Mouse (Mus musculus) hindbrain, embryonic 15.5 days (tissue): ENCODE results near the gene Slc6a6. TPM values are rescaled to one million over a fixed set of nuclear protein-coding genes. Genes with fewer than 3 reads are reported as not detected.
A peak's percentile ranks its signal among the peaks of the same experiment; 100 is the strongest.

Experiments used
- ATAC-seq: fragments of 200-750 bp; cut with Nextera tagmentation; 2 replicates; pipeline ENCODE4 v1.8.0; 2017; ENCODE audit warnings: low read depth, moderate number of reproducible peaks, moderate TSS enrichment; ENCODE audit not compliant: low FRiP score
- H3K27ac ChIP-seq: fragments of 300-500 bp; sonication (generic); replicated peaks from 2 replicates; pipeline ENCODE4 v1.5.1; 2015; ENCODE audit warnings: mild to moderate bottlenecking, inconsistent platforms
- H3K27me3 ChIP-seq: fragments of 300-500 bp; sonication (generic); 2 replicates; pipeline ENCODE4 v1.6.1; 2015; ENCODE audit warnings: control low read depth, inconsistent platforms
- H3K36me3 ChIP-seq: fragments of 300-500 bp; sonication (generic); 2 replicates; pipeline ENCODE4 v1.6.1; 2015; ENCODE audit warnings: control low read depth, inconsistent platforms
- H3K4me1 ChIP-seq: fragments of 300-500 bp; sonication (generic); replicated peaks from 2 replicates; pipeline ENCODE4 v1.6.1; 2015; ENCODE audit warnings: control low read depth, inconsistent platforms
- H3K4me2 ChIP-seq: fragments of 300-500 bp; sonication (generic); 2 replicates; pipeline ENCODE4 v1.6.1; 2015; ENCODE audit warnings: moderate library complexity, mild to moderate bottlenecking, inconsistent platforms
- H3K4me3 ChIP-seq: fragments of 300-500 bp; sonication (generic); 2 replicates; pipeline ENCODE4 v1.5.1; 2015; ENCODE audit warnings: mild to moderate bottlenecking, inconsistent platforms
- H3K9ac ChIP-seq: fragments of 300-500 bp; sonication (generic); 2 replicates; pipeline ENCODE4 v1.6.1; 2015; ENCODE audit warnings: inconsistent platforms
- H3K9me3 ChIP-seq: fragments of 300-500 bp; sonication (generic); 2 replicates; pipeline ENCODE4 v1.6.1; 2016; ENCODE audit warnings: control low read depth, inconsistent platforms
- whole genome bisulfite sequencing: fragments of 180-500 bp; shearing (Covaris S2); methylation state at CpG from one replicate; pipeline ENCODE4 v1.1.7; 2015; 5-methylcytosine and 5-hydroxymethylcytosine counted together
- polyA plus RNA-seq: library from polyadenylated mRNA; unstranded; fragments of >200 nt; fragmentation: Nextera tagmentation; extraction: Ambion mirVana; gene quantifications from 2 replicates; pipeline ENCODE4 v1.2.1, GENCODE M21; 2015

The Slc6a6 gene
- 99.4 and 102 TPM in 2 replicates for polyA plus RNA-seq

DNA sequence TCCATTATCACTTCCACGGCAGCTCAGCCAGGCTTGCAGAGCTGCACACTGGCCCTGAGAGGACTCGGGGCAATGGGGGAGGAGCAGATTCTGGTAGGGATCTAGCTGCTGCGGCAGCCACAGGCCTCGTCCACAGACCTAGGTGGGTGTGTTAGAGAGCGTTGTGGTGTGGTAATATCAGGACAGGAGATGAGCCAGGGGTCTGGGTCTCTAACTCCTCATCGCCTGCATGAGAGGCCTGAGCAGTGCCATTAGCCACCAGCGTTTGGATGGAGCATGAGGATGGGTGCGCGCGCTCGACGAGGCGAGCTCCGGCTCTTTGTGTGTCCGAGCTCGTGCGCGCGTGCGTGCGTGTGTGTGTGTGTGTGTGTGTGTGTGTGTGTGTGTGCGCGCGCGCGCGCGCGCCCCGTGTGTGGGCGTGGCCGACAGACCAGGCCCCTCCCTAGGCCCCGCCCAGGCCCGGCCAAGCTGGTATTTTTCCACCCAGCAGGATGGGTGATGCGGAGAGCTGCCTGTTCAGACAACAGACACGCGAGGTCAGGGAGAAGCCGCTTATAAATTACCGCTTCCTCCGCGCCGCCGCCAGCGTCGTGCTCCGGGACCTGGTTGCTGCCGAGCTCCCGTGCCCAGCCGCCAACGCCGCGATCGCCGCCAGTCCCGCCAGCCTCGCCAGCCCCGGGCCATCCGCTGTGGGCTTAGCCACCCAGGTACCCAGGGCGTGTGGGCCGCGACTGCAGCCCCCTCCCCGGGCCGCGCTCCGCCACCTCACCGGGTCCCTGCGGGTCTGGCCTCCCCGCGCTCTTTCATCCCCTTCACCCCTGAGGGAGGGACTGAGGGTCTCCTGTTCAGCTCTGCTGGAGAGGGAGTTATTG is at the start of gene Slc6a6:
Gene Slc6a6 (plus strand): TSS at position 452 of the 872 bp plus-strand sequence.
- peak; percentile 90 for ATAC-seq
- peak within 1 kb of the TSS; percentile 64 for H3K4me3 ChIP-seq
- H3K27me3 ChIP-seq: no peaks in the 10 kb centered on the region
- H3K4me1 ChIP-seq: peaks cover 50% of the 10 kb centered on the region
- peak within 1 kb of the TSS; percentile 89 for H3K4me2 ChIP-seq
- no peaks in the 10 kb centered on the region for H3K9me3 ChIP-seq
- H3K9ac ChIP-seq: peak within 1 kb of the TSS; percentile 88
- H3K27ac ChIP-seq: peak within 1 kb of the TSS; percentile 92
- no peaks in the 10 kb centered on the region for H3K36me3 ChIP-seq
- under 1% methylated on average over 55 of the region's 69 CpGs for WGBS

DNA sequence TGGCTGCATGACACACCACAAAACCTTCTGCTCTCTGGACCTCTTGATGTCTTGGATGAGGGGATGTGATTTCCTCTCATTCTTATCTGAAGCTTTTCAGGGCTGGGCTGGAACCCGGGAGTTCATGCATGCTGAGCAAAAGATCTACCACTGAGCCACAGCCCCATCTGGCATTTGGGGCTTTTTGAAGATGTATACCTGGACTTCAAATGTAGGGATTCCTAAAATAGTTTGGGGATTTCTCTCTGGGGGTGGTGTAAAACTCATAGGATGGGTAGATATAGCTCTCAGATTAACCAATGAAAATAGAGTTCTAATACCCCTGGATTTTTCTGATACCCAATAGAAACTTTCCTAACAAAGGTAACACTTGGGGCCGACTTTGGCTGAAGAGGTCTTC is 49.4 kb upstream of the Slc6a6 start:
- whole genome bisulfite sequencing: 73% methylated on average over 2 of the region's 2 CpGs

DNA sequence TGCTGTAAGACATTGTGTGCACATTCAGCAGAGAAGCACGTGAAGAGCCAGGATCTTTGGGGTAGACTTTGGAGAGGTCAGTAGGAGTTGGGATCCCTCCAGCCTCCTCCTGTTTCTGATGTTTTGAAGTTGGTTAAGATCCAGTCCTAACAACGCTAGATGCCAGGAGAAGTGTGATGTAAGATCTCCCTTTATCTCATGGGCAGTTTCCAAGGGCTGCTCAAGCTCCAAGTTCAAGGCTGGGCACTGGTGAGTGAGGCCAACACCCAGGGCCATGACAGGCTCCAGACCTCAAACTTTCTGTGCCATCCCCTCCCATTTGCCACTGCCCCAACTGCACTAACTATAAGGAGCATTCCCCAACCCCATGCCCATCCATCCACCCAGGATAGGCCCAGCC is 49.0 kb upstream of the Slc6a6 start:
- no peaks in the 10 kb centered on the region for H3K27me3 ChIP-seq
- no peak overlapping the region for H3K4me3 ChIP-seq
- 75% methylated on average over 2 of the region's 2 CpGs for WGBS
- no peak for ATAC-seq
- no peaks in the 10 kb centered on the region for H3K4me1 ChIP-seq
- no peak overlapping the region for H3K9ac ChIP-seq
- no peak overlapping the region for H3K27ac ChIP-seq
- H3K9me3 ChIP-seq: no peaks in the 10 kb centered on the region
- H3K4me2 ChIP-seq: no peak overlapping the region
- H3K36me3 ChIP-seq: no peaks in the 10 kb centered on the region

More for the DNA sequence above, 49.4 kb upstream of the Slc6a6 start:
- no peak for ATAC-seq
- Histone ChIP-seq H3K4me1 (no peaks in the 10 kb centered on the region), H3K36me3 (no peaks in the 10 kb centered on the region), H3K4me2 (no peak overlapping the region), H3K9ac (no peak overlapping the region), H3K27ac (no peak overlapping the region), H3K4me3 (no peak overlapping the region), H3K27me3 (no peaks in the 10 kb centered on the region), H3K9me3 (no peaks in the 10 kb centered on the region)

DNA sequence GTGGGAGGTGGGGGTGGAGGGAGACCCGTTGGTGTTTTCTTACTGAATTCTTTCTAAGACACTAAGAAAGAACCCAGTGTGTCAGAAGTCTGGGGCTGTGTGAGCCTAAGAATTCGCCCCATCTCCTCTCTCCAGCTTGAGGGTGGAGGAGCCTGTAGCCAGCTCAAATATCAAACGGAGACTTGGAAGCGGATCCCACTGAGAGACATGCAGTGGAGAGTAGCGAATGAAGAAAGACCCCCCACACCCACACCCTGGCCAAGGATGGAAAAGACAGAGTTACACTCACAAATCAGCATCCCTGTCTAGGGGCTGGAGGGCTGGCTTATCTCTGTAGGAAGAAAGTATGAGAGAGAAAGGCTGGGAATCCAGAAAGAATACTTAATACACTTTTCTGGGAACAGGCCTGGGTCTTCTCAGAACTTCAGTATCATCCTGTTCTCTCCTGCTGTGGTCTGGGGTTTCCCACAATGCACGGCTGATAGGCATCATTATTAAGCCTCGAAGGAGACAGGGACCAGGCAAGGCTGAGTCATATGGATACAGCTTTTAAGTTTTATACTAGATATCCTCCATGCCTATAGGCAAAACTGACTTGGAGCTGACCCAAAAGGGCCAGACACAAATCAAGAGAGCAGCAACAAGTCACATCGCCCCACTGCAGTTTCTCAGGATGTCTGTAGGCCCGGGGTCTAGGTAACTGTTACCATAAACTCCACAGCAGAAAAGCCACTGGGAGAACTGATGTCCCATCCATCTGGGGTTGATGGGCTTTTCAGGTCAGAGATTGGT is 45.5 kb upstream of the Slc6a6 start:
- ATAC-seq: no peak
- no peaks in the 10 kb centered on the region for H3K36me3 ChIP-seq
- no peaks in the 10 kb centered on the region for H3K4me1 ChIP-seq
- H3K27ac ChIP-seq: no peak overlapping the region
- H3K9me3 ChIP-seq: no peaks in the 10 kb centered on the region
- H3K4me2 ChIP-seq: no peak overlapping the region
- H3K27me3 ChIP-seq: no peaks in the 10 kb centered on the region
- WGBS: 51% methylated on average over 9 of the region's 9 CpGs
- no peak overlapping the region for H3K9ac ChIP-seq
- no peak overlapping the region for H3K4me3 ChIP-seq

- 81% methylated on average over 5 of the region's 5 CpGs for WGBS
- Histone ChIP-seq H3K9ac (no peak overlapping the region), H3K4me2 (no peak overlapping the region), H3K4me3 (no peak overlapping the region), H3K9me3 (no peaks in the 10 kb centered on the region), H3K36me3 (no peaks in the 10 kb centered on the region), H3K4me1 (no peaks in the 10 kb centered on the region), H3K27me3 (no peaks in the 10 kb centered on the region), H3K27ac (no peak overlapping the region)
- no peak for ATAC-seq
Observed at GRCm38 (mm10) chr6:91643011-91643410, 40.8 kb upstream of the Slc6a6 start.

DNA sequence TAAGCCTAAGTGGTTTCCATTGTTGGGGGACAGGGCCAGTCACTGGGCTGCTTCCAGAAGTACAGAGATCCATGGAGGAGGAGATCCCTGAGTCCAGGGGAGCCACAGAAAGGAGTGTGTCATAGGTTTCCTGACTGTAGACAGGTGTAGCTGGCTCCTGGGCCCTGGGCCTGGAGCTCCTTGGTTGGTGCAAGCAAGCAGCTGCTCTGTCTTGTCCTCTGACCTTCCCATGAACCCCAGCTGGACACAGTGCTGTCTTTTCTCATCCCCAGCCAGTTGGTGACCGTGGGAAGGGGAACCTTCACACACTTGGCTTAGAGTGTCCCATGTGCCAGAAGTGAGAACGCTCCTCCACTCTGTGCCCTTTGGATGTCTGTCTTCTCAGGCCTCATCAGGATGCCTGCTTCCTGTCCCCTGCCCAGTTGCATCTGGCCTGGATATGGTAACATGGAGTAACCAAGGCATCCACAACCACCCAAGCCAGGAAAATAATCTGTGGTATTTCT is 40.4 kb upstream of the Slc6a6 start:
- H3K9me3 ChIP-seq: no peaks in the 10 kb centered on the region
- ATAC-seq: no peak
- no peaks in the 10 kb centered on the region for H3K4me1 ChIP-seq
- no peak overlapping the region for H3K4me3 ChIP-seq
- H3K27ac ChIP-seq: no peak overlapping the region
- no peaks in the 10 kb centered on the region for H3K36me3 ChIP-seq
- no peaks in the 10 kb centered on the region for H3K27me3 ChIP-seq
- WGBS: 98% methylated on average over 2 of the region's 2 CpGs
- no peak overlapping the region for H3K9ac ChIP-seq
- H3K4me2 ChIP-seq: no peak overlapping the region

DNA sequence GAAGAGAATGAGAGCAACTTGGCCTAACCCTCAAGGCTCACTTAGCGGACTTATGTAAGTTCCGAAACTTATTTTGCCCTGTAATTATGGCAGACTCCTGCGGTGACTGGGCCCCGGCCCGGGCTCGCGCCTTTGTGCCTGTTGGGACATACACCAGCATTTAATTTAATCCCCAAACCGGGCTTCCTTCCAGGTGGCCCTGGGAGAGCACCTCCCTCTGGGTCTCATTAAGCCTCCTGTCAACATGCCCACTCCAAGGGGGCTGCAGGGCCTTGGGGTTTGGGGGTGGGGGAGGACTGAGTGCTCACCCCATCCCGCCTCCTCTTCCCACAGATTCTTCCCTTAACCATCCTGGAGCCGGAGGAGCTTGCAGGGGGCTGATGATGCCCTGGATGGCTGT is 37.8 kb upstream of the Slc6a6 start:
- H3K9ac ChIP-seq: no peak overlapping the region
- H3K4me2 ChIP-seq: no peak overlapping the region
- H3K4me3 ChIP-seq: no peak overlapping the region
- no peaks in the 10 kb centered on the region for H3K27me3 ChIP-seq
- 73% methylated on average over 10 of the region's 10 CpGs for WGBS
- no peak overlapping the region for H3K27ac ChIP-seq
- ATAC-seq: 0 out of 2 replicates have a peak, but pooled peaks have one; percentile 8
- H3K4me1 ChIP-seq: no peaks in the 10 kb centered on the region
- H3K36me3 ChIP-seq: no peaks in the 10 kb centered on the region
- no peaks in the 10 kb centered on the region for H3K9me3 ChIP-seq

DNA sequence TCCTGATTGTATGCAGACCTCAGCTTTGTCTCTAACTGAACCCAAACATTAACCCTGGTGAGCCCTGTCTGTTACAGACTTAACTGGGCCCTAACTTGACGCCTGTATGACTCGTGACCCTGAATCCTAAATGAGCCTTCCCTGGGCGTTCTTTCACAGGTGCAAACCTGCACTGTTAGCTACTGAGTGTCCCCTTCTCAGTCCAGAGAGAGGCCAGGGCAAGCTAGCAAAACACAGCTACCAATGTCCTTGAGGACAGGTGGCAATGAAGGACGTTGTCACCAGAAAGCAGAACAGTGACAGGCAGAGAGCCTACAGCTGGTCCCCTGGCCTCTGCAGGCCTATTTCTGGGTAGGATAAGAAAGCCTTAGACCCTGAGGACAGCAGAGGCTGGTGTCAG is 37.0 kb upstream of the Slc6a6 start:
- no peaks in the 10 kb centered on the region for H3K9me3 ChIP-seq
- no peak overlapping the region for H3K4me2 ChIP-seq
- H3K4me1 ChIP-seq: no peaks in the 10 kb centered on the region
- no peak overlapping the region for H3K27ac ChIP-seq
- no peaks in the 10 kb centered on the region for H3K27me3 ChIP-seq
- no peaks in the 10 kb centered on the region for H3K36me3 ChIP-seq
- no peak overlapping the region for H3K9ac ChIP-seq
- ATAC-seq: no peak
- 77% methylated on average over 4 of the region's 4 CpGs for WGBS
- H3K4me3 ChIP-seq: no peak overlapping the region

DNA sequence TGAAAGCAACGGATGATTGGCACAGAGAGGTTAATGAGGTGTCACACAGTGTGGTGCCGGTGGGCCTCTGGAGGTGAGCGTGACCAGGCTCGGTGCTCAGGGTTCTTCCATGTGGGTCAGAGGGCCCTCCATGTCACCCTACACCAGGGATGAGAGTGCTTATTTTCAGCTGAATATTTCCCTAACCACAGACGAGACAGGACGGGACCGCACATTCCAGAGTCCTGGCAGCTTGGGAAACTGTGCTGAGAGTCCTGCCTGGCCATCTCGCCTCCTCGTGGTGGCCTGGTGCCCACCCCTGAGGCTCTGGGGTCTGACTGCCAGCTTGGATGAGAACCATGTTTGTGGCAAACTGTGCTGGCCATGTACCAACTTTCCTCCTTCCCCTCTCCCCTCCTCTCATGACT is 36.5 kb upstream of the Slc6a6 start:
- no peak overlapping the region for H3K4me2 ChIP-seq
- H3K9ac ChIP-seq: no peak overlapping the region
- H3K36me3 ChIP-seq: no peaks in the 10 kb centered on the region
- no peaks in the 10 kb centered on the region for H3K9me3 ChIP-seq
- no peak overlapping the region for H3K4me3 ChIP-seq
- 0 out of 2 replicates have a peak, but pooled peaks have one; percentile 68 for ATAC-seq
- no peak overlapping the region for H3K27ac ChIP-seq
- no peaks in the 10 kb centered on the region for H3K4me1 ChIP-seq
- no peaks in the 10 kb centered on the region for H3K27me3 ChIP-seq
- 52% methylated on average over 9 of the region's 9 CpGs for WGBS

- WGBS: 85% methylated on average over 9 of the region's 9 CpGs
- H3K9ac ChIP-seq: no peak overlapping the region
- no peak for ATAC-seq
- no peaks in the 10 kb centered on the region for H3K27me3 ChIP-seq
- no peak overlapping the region for H3K4me3 ChIP-seq
- no peaks in the 10 kb centered on the region for H3K36me3 ChIP-seq
- no peak overlapping the region for H3K27ac ChIP-seq
- no peak overlapping the region for H3K4me2 ChIP-seq
- no peaks in the 10 kb centered on the region for H3K4me1 ChIP-seq
- no peaks in the 10 kb centered on the region for H3K9me3 ChIP-seq
Observed at GRCm38 (mm10) chr6:91650255-91650654, 33.6 kb upstream of the Slc6a6 start.

- no peak overlapping the region for H3K4me3 ChIP-seq
- H3K9me3 ChIP-seq: no peaks in the 10 kb centered on the region
- no peak overlapping the region for H3K27ac ChIP-seq
- ATAC-seq: no peak
- H3K27me3 ChIP-seq: no peaks in the 10 kb centered on the region
- no peaks in the 10 kb centered on the region for H3K4me1 ChIP-seq
- H3K4me2 ChIP-seq: no peak overlapping the region
- H3K9ac ChIP-seq: no peak overlapping the region
- no peaks in the 10 kb centered on the region for H3K36me3 ChIP-seq
- WGBS: 76% methylated on average over 3 of the region's 3 CpGs
Observed at GRCm38 (mm10) chr6:91652296-91652695, 31.6 kb upstream of the Slc6a6 start.

- Histone ChIP-seq H3K27me3 (no peaks in the 10 kb centered on the region), H3K36me3 (no peaks in the 10 kb centered on the region), H3K4me2 (no peak overlapping the region), H3K27ac (no peak overlapping the region), H3K4me1 (no peaks in the 10 kb centered on the region), H3K9ac (no peak overlapping the region), H3K4me3 (no peak overlapping the region), H3K9me3 (no peaks in the 10 kb centered on the region)
- WGBS: 41% methylated on average over 3 of the region's 3 CpGs
- no peak for ATAC-seq
Observed at GRCm38 (mm10) chr6:91655244-91655643, 28.6 kb upstream of the Slc6a6 start.
